Mouse (Mus musculus) kidney, embryonic 16.5 days (tissue): ENCODE results near the gene Stk32c. TPM values are rescaled to one million over a fixed set of nuclear protein-coding genes. Genes with fewer than 3 reads are reported as not detected.

Source experiments
- ATAC-seq: fragments of 200-750 bp; cut with Nextera tagmentation; 2 replicates; pipeline ENCODE4 v1.8.0; 2017; ENCODE audit warnings: moderate TSS enrichment; ENCODE audit not compliant: low FRiP score, low TSS enrichment
- H3K27ac ChIP-seq: fragments of 300-500 bp; sonication (generic); 2 replicates; pipeline ENCODE4 v1.5.1; 2014; ENCODE audit warnings: low read length
- H3K27me3 ChIP-seq: fragments of 300-500 bp; sonication (generic); 2 replicates; pipeline ENCODE4 v1.6.1; 2014; ENCODE audit warnings: low read length, control low read depth, mixed read lengths; ENCODE audit not compliant: insufficient read depth
- H3K36me3 ChIP-seq: fragments of 300-500 bp; sonication (generic); 2 replicates; pipeline ENCODE4 v1.6.1; 2014; ENCODE audit warnings: low read length, control low read depth, mixed read lengths; ENCODE audit not compliant: insufficient read depth
- H3K4me1 ChIP-seq: fragments of 300-500 bp; sonication (generic); 2 replicates; pipeline ENCODE4 v1.6.1; 2014; ENCODE audit warnings: low read length, control low read depth, mixed read lengths; ENCODE audit not compliant: insufficient read depth
- H3K4me2 ChIP-seq: fragments of 300-500 bp; sonication (generic); replicated peaks from 2 replicates; pipeline ENCODE4 v1.6.1; 2014; ENCODE audit warnings: low read depth, low read length
- H3K4me3 ChIP-seq: fragments of 300-500 bp; sonication (generic); 2 replicates; pipeline ENCODE4 v1.5.1; 2014; ENCODE audit warnings: mild to moderate bottlenecking, low read length
- H3K9ac ChIP-seq: fragments of 300-500 bp; sonication (generic); replicated peaks from 2 replicates; pipeline ENCODE4 v1.6.1; 2014; ENCODE audit warnings: low read length
- H3K9me3 ChIP-seq: fragments of 300-500 bp; sonication (generic); 2 replicates; pipeline ENCODE4 v1.6.1; 2016; ENCODE audit warnings: low read length, control low read depth
- WGBS: fragments of 180-500 bp; shearing (Covaris S2); extraction: QIAGEN DNeasy Blood & Tissue Kit; methylation state at CpG from one replicate; pipeline ENCODE4 v1.1.7; 2014; 5-methylcytosine and 5-hydroxymethylcytosine counted together
- polyA plus RNA-seq: library from polyadenylated mRNA; unstranded; fragments of >200 nt; fragmentation: Nextera tagmentation; extraction: Ambion mirVana; gene quantifications from 2 replicates; pipeline ENCODE4 v1.2.1, GENCODE M21; 2015

Gene Stk32c
- polyA plus RNA-seq, 1 experiment from 2014 or later: 0.39 TPM

- WGBS: 34% methylated on average over 4 of the region's 4 CpGs
- Histone ChIP-seq H3K36me3 (no peaks in the 10 kb centered on the region), H3K4me1 (peaks cover 18% of the 10 kb centered on the region), H3K9me3 (no peaks in the 10 kb centered on the region), H3K9ac (no peak overlapping the region), H3K4me2 (no peak overlapping the region), H3K27ac (no peak overlapping the region), H3K4me3 (no peak overlapping the region), H3K27me3 (peaks cover 3% of the 10 kb centered on the region; the same call in 1 of the 2 replicates)
- no peak for ATAC-seq
Observed at GRCm38 (mm10) chr7:139208773-139209095, 4.4 kb downstream of the Stk32c start.

- peaks cover 3% of the 10 kb centered on the region; the same call in 1 of the 2 replicates for H3K27me3 ChIP-seq
- no peaks in the 10 kb centered on the region for H3K9me3 ChIP-seq
- no peak overlapping the region for H3K4me3 ChIP-seq
- no peak overlapping the region for H3K4me2 ChIP-seq
- no peak overlapping the region for H3K9ac ChIP-seq
- WGBS: 12% methylated on average over 7 of the region's 7 CpGs
- no peaks in the 10 kb centered on the region for H3K36me3 ChIP-seq
- no peak for ATAC-seq
- H3K27ac ChIP-seq: no peak overlapping the region
- peaks cover 14% of the 10 kb centered on the region; the same call in 1 of the 2 replicates for H3K4me1 ChIP-seq
Observed at GRCm38 (mm10) chr7:139208023-139208772, 4.9 kb downstream of the Stk32c start.

- Histone ChIP-seq H3K36me3 (no peaks in the 10 kb centered on the region), H3K9ac (no peak overlapping the region), H3K4me1 (no peaks in the 10 kb centered on the region), H3K9me3 (no peaks in the 10 kb centered on the region), H3K27ac (no peak overlapping the region), H3K4me2 (no peak overlapping the region), H3K27me3 (peaks cover 14% of the 10 kb centered on the region), H3K4me3 (no peak overlapping the region)
- ATAC-seq: no peak
- 50% methylated on average over 6 of the region's 6 CpGs for WGBS
Observed at GRCm38 (mm10) chr7:139201209-139201608, 11.9 kb downstream of the Stk32c start.

GRCm38 (mm10) chr7:139200108-139200507 is 13.0 kb downstream of the Stk32c start:
- Histone ChIP-seq H3K27ac (no peak overlapping the region), H3K4me2 (no peak overlapping the region), H3K4me3 (no peak overlapping the region), H3K36me3 (no peaks in the 10 kb centered on the region), H3K9me3 (no peaks in the 10 kb centered on the region), H3K9ac (no peak overlapping the region), H3K27me3 (peaks cover 14% of the 10 kb centered on the region), H3K4me1 (no peaks in the 10 kb centered on the region)
- 25% methylated on average over 7 of the region's 7 CpGs for WGBS
- ATAC-seq: peak; percentile 51

- WGBS: 85% methylated on average over 4 of the region's 4 CpGs
- Histone ChIP-seq H3K9ac (no peak overlapping the region), H3K4me2 (no peak overlapping the region), H3K4me1 (no peaks in the 10 kb centered on the region), H3K4me3 (no peak overlapping the region), H3K27me3 (peaks cover 11% of the 10 kb centered on the region), H3K27ac (no peak overlapping the region), H3K36me3 (no peaks in the 10 kb centered on the region), H3K9me3 (no peaks in the 10 kb centered on the region)
- no peak for ATAC-seq
Observed at GRCm38 (mm10) chr7:139197022-139197421, 16.1 kb downstream of the Stk32c start.

GRCm38 (mm10) chr7:139191619-139192018 is 21.5 kb downstream of the Stk32c start:
- peaks cover 21% of the 10 kb centered on the region for H3K27me3 ChIP-seq
- peaks cover 8% of the 10 kb centered on the region for H3K4me1 ChIP-seq
- WGBS: 78% methylated on average over 6 of the region's 6 CpGs
- H3K4me2 ChIP-seq: no peak overlapping the region
- no peak overlapping the region for H3K27ac ChIP-seq
- no peak overlapping the region for H3K9ac ChIP-seq
- H3K36me3 ChIP-seq: no peaks in the 10 kb centered on the region
- no peaks in the 10 kb centered on the region for H3K9me3 ChIP-seq
- H3K4me3 ChIP-seq: no peak overlapping the region
- ATAC-seq: no peak

- peaks cover 8% of the 10 kb centered on the region for H3K4me1 ChIP-seq
- H3K9me3 ChIP-seq: no peaks in the 10 kb centered on the region
- no peak overlapping the region for H3K4me3 ChIP-seq
- H3K9ac ChIP-seq: no peak overlapping the region
- WGBS: 90% methylated on average over 4 of the region's 4 CpGs
- ATAC-seq: no peak
- no peaks in the 10 kb centered on the region for H3K36me3 ChIP-seq
- H3K27ac ChIP-seq: no peak overlapping the region
- no peak overlapping the region for H3K4me2 ChIP-seq
- H3K27me3 ChIP-seq: peaks cover 30% of the 10 kb centered on the region
Observed at GRCm38 (mm10) chr7:139190616-139191015, 22.5 kb downstream of the Stk32c start.

- ATAC-seq: peak; percentile 84
- no peak overlapping the region for H3K27ac ChIP-seq
- H3K4me1 ChIP-seq: peaks cover 8% of the 10 kb centered on the region
- H3K9ac ChIP-seq: peak overlapping the region; percentile 66
- H3K36me3 ChIP-seq: no peaks in the 10 kb centered on the region
- peak overlapping the region; percentile 67 for H3K4me3 ChIP-seq
- peak overlapping the region; percentile 99 for H3K4me2 ChIP-seq
- H3K27me3 ChIP-seq: peaks cover 30% of the 10 kb centered on the region
- 2% methylated on average over 23 of the region's 23 CpGs for WGBS
- no peaks in the 10 kb centered on the region for H3K9me3 ChIP-seq
Observed at GRCm38 (mm10) chr7:139188634-139189207, 24.4 kb downstream of the Stk32c start.

- Histone ChIP-seq H3K36me3 (no peaks in the 10 kb centered on the region), H3K4me2 (peak overlapping the region; percentile 99), H3K27me3 (peaks cover 30% of the 10 kb centered on the region), H3K4me1 (peaks cover 8% of the 10 kb centered on the region), H3K9me3 (no peaks in the 10 kb centered on the region), H3K9ac (peak overlapping the region; percentile 66), H3K27ac (no peak overlapping the region), H3K4me3 (peak overlapping the region; percentile 67)
- ATAC-seq: peak; percentile 97
- under 1% methylated on average over 90 of the region's 94 CpGs for WGBS
Observed at GRCm38 (mm10) chr7:139187771-139188633, 25.1 kb downstream of the Stk32c start.
